Mouse (Mus musculus): ENCODE measurements around the gene Ulk4.

- no peak for TF ChIP-seq CTCF (IDR thresholded peaks at IDR 0.05)
- TF ChIP-seq EP300 (IDR thresholded peaks at IDR 0.05), result no peak
These were observed 328.2 kb downstream of the Ulk4 start for GRCm38 (mm10) chr9:120948832-120949231.

Measured in lung, postnatal 0 days (tissue).